Mouse (Mus musculus) CH12F3 (cell line): ENCODE measurements around the gene Phc2.
"Not testable (repeated sequence)": the region's sequence is repeated elsewhere in the genome, so short reads cannot be mapped to it uniquely, and the experiment has no call there.

Experiments used
- in situ Hi-C: fragments of 300-500 bp; cut with MboI; formaldehyde crosslinking; loops from 2 replicates; pipeline ENCODE4 v1.14.3; 2020; ENCODE audit warnings: low sequenced_read_pairs

Gene Phc2

GRCm38 (mm10) chr4:128641766-128642717 is 12.5 kb upstream of the Phc2 start:
- in situ Hi-C loops: no loop called here

DNA sequence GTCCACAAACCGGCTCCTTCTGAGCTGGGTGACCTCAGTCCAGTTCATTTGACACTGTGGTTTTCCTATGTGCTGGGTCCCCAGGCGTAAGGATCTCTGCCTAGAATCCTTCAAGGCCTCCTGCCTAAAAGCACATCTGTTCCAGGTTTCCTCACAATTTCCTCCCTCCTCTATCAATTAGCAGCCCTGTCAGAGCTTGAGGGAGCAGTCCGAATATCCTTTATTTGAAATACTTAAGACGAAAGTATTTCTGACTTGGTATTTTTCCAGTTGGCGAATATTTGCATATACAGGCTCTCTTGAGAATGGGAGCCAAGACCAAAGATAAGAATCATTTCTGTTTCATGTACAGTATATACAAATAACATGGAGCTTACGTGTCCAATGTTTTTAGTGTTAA is 8.6 kb upstream of the Phc2 start:
- in situ Hi-C loops: no loop called here

GRCm38 (mm10) chr4:128646762-128647161 is 7.7 kb upstream of the Phc2 start:
- in situ Hi-C loops: no loop called here

GRCm38 (mm10) chr4:128648567-128649255 is 5.8 kb upstream of the Phc2 start:
- in situ Hi-C loops: no loop called here

GRCm38 (mm10) chr4:128651530-128651929 is 3.0 kb upstream of the Phc2 start:
- in situ Hi-C loops: no loop called here

DNA sequence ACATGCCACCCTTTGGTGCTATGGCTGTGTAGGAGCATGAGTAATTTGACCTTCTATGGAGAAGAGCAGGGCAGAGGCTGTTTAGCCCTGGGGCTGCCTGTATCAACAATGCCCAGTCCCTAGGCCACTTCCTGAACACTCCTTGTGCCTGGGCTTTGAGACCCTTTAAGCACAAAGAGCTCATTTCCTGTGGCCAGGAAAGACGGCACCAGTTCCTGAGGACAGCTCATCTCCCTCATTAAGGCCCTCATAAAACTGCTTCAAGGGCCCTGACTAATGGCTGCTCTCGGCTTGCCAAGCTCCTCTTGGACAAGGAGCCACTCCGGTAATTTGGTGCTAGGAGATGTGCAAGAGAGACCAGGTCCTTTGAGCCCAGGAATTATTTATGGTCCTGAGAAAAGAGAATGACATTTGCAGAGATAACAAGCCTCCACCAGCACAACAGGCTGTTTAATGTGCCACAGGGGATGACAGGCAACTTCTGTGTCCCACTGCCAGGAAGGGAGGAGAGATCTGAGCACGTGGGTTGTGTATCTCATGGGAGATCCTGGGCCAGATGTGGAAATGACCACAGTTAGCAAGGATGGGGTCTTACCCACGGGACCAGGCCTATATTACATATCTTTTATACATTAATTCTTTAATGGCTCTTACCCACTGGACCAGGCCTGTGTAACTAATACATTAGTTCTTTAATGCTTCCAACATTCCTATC is 1.8 kb upstream of the Phc2 start:
- in situ Hi-C loops: no loop called here

DNA sequence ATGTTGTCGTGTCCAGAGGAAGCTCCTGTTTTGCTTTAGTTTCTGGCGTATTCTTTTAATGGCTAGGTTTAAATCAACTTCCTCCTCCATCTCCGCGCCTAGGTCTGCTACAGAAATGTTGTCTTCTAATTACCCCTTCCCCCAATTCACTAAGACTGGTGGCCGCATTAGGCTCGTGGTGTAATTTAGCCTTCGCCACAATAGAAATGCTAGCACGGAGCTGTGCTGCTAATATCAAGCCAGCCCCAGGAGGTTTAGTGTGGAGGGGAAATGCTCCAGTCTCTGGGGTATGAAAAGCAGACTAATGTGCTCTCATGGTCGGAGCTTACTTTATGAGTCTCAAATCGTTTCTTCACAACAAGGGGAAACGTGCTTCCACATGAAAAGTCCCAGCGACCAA is 944 bp downstream of the Phc2 start:
- in situ Hi-C loops: no loop called here

GRCm38 (mm10) chr4:128660196-128660595 is 5.7 kb downstream of the Phc2 start:
- in situ Hi-C loops: no loop called here

- in situ Hi-C loops: no loop called here
These were observed 6.6 kb downstream of the Phc2 start for GRCm38 (mm10) chr4:128661063-128661462.

GRCm38 (mm10) chr4:128664002-128664401 is 9.5 kb downstream of the Phc2 start:
- in situ Hi-C loops: no loop called here

DNA sequence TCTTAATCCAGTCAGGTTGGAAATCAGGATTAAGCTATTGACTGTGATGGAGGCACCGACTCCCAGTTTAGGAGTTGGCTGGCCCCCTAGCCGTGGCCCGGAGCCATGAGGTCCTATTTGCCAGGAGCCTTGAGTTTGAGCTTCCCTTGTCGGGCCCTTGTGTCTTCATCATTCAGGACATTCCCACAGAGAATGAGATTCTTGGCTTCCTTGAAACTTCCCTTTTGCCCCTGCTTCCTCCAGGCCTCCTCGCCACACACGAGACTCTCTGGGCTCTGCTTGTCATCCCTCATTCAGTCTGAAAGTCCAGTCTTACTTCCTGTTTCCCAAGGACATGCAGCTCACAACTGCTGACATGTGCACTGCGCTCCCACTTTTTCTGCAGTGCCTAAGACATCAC is 11.9 kb downstream of the Phc2 start:
- in situ Hi-C loops: not testable (repeated sequence)

- in situ Hi-C loops: not testable (repeated sequence)
These were observed 12.7 kb downstream of the Phc2 start for GRCm38 (mm10) chr4:128667195-128667594.

DNA sequence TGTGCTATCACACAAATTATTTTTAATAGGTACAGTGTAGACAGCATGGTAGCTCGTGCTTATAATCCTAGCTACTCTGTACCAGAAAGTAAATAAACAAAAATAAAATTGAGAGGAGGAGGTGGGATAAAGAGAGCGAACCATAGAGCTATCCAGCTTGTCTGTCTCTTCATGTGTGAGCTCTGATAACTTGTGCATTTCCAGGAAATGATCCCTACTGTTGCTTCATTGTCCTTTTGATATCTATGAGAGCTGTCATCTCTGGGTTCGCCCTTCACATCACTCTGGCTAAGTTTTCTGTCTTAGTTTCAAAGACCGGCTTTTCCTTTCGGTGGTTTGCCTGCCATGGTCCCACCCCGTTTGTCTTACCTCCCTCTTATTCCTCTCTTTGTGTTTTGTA is 14.7 kb downstream of the Phc2 start:
- in situ Hi-C loops: no loop called here

DNA sequence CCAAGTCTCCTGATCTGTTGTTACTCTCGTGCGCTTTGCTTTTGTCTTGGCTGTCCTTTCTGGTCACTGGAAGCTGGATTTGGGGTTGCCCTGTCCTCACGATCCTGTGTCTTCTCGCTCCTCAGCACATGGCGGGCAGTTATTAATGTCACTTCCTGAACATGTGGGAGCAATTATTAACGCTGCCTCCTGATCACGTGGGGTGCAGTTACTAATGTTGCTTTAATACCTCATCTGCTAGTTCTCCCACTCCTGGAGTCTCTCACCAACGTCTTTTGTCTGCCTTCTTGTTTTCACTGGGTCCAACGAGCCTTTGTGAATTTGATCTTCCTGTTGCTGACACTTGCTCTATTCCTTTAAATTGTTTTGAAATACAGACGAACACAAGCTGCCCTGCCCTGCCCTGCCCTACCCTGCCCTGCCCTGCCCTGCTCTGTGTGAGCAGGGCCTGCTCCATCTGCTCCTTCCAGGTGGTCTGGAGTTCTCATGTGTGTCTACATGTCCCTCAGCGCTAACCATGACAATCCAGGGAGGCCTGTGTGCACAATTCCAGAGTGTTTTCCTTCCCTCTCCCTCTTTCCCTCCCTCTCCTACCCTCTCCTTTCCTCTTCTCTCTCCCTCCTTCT is 16.2 kb downstream of the Phc2 start:
- in situ Hi-C loops: no loop called here

- in situ Hi-C loops: no loop called here
These were observed 18.0 kb downstream of the Phc2 start for GRCm38 (mm10) chr4:128672494-128672893.

- in situ Hi-C loops: no loop called here
These were observed 24.2 kb downstream of the Phc2 start for GRCm38 (mm10) chr4:128678564-128679217.

DNA sequence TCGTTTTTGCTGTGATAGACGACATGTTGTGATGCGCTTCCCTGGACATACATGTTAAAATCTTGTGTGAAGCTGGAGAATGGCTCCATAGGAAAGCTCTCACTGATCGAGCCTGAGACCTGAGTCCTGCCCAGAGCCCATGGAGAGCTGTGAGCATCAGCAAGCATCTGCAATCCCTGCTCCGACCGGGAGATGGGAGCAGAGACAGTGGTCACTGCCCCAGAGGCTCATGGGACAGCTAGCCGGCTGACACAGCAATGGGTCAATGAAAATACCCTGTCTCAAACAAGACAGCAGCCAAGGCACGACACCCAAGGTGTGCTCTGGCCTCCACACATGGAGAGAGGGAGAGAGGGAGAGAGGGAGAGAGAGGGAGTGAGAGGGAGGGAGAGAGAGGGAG is 26.6 kb downstream of the Phc2 start:
- in situ Hi-C loops: no loop called here

DNA sequence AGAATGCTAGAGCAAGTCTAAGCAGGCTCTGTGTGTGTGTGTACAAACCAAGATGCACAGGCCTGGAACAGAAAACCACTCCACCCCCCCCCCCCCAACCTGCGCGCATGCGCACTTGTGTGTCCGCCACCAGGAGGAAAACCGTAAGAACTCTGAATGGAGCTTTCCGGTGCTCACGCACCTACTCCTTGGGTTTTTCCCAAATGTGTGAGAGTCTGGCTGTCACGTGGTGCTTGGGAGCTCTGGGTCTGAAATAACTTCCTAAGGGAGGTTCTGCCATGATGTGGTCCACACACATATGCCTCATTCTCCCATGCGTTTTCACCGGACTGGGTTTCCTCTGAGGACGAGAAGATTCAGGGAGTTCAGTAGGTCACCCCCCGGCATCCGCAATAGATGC is 27.8 kb downstream of the Phc2 start:
- in situ Hi-C loops: no loop called here

DNA sequence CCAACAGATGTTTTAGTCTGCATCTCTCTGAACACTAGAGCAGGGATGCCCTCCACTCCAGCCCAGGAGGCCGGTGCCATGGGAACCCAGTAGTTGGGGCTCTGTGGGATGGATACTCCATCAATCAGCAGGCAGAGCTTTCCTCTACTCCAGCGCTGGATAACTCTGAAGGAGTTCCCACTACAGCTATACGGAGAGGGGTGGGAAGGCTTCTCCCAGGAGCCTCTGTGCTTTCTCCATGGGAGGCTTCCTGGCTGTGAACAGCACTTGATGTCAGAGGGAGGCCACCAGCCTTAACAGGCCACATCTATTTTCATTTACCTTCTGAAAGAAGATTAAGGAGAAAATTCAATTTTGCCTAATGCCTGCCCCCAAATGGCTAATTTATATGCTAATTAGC is 29.2 kb downstream of the Phc2 start:
- in situ Hi-C loops: no loop called here

DNA sequence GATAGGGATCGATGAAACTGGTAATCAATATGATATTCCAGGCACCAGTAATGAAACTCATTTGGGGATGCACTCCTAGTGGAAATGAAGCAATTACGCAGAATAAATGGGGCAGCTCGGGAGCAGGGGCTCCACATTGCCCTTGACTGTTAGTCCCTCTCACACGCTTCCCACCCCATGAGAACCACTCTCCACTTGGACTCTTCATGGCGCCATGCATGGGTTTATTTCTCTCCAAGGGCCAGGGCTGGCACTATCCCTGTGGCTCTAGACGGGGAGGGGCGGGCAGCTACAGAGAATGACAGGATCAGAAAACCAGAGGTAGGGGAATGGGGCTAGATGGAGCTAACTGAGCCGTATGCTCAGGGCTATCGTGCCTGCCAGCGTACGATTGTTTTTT is 29.6 kb downstream of the Phc2 start:
- in situ Hi-C loops: no loop called here

GRCm38 (mm10) chr4:128688513-128688913 is 34.0 kb downstream of the Phc2 start:
- in situ Hi-C loops: no loop called here
